Mouse (Mus musculus): Measurements from ENCODE around the gene Smoc1.

Smoc1 gene

DNA sequence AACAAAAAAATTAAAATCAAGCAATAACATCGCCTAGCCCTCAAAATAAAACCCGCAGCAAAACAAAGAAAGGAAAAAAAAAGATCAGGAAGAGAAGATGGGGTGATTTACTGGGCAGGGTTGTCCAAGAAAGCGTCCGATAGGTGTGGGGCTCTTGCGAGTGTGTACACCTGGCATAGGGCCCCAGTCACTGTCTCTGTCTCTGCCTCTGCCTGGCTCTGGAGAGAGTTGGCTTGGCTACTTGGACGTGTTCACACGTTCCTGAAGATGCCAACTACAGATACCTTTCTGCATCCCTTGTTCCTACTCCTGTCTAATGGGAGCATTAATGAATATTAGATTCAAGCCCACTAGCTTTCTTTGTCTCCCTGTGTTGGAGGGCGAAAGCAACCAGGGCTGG, 140.0 kb downstream of the Smoc1 start:
- DNase-seq (ENCODE audit: low read depth, low spot score) = no peak

DNA sequence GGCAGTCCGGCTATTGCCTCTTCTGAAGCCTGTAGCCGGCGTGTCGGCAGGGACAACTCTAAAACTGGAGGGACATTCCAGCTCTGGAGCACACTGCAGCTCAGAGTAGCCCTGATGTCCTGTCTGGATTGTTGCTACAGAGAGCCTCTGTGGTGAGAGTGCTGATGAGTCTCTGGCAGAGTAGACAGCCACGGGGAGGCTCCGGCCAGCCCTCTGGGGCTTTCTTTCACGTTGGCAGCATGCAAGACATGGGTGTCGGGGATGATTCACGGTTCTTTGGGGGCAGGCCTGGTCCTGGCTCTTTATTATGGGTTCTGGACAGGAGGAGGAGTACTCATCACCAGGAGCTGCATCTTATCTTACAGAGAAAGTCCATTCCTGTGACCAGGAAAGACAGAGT, 140.5 kb downstream of the Smoc1 start:
- no peak for DNase-seq (ENCODE audit: low read depth, low spot score)

DNA sequence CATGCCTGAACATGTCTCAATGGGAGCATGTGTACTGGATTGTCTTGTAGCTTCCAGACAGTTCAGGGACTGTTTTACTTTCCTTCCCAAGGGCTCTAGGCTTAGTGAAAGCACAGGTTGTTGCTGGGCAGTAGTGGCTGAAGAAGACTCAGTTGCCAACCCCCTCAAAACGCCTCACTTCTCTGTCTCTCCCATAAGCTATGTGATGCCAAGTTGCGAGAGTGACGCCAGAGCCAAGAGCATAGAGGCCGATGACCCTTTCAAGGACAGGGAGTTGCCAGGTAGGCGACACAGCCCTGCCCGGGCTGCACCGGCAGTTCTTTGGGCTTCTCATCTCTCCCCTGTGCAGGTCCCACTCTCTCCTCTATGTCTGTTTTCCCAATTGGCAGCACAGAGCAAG, 141.4 kb downstream of the Smoc1 start:
- no peak for DNase-seq (ENCODE audit: low read depth, low spot score)

DNA sequence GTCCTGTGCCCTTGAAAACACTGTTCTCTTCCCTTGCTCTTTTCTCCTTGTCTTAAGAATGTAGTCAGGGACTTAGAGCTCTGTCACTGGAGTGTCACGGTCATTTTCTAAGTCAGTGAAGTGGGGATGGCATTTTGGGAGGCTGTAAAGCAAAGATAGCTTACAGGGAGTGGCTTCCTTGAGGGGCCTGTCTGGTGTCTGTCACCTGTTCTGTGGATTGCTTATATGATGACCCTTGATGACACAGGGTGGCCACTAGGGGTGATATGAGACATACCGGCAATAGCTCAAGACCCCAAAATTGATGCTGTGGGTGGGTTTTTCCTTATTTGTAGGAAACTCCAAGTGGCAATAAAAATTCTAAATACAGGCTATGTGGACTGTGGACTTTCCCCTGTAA, 141.9 kb downstream of the Smoc1 start:
- DNase-seq (ENCODE audit: low read depth, low spot score) = no peak

DNA sequence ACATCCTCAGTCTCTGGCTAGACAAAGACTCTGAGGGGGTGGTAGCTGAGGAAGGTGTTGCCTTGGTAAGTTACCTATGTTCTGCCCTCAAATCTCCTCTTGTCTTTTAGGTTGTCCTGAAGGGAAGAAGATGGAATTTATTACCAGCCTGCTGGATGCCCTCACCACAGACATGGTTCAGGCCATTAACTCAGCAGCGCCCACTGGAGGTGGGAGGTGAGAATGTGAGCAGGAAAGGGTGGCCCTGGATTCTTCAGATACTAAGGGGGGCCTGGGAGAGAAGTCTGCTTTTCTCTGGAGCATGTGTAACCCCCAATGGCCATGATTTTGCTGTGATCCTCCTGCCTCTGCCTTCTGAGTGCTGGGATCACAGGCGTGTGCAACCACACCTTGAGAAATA, 143.5 kb downstream of the Smoc1 start:
- no peak for DNase-seq (ENCODE audit: low read depth, low spot score)

DNA sequence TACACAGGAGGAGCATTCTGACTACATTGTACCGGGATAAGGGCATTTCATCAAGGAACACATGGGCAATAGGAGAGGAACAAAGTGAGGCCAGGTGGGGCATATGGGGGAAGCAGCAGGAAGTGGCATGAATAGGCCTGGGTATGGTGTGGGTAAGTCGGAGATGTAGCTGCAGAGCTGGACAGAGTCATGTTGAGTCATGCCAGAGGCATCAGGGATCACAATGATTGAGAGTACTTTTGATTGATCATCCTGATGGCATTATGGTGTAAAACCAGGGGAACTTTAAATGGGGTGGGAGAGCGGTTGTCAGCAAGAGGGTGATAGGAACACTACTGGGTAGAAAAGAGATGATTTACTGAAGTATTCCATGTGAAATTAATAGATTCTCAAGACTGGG, 146.4 kb downstream of the Smoc1 start:
- no peak for DNase-seq (ENCODE audit: low read depth, low spot score)

DNA sequence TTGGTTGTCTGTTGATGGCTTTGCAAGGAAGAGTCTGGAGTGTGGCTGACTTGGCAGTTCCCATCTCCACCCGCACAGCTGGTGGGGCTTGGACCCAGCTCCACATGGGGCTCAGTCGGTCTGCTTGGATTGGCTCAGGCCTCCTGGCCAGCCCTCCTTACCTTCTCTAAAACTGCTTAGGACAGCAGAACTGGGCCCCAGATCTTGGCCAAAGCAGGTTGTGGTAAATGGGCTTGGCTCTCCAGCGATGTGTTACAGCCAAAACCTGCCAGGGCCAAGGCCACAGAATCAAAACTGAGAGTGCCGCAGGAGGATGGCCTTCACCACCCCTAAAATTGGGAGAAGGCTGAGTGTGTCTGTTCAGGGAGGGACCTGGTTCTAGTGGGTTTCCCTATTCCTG, 147.3 kb downstream of the Smoc1 start:
- no peak for DNase-seq (ENCODE audit: low read depth, low spot score)

DNA sequence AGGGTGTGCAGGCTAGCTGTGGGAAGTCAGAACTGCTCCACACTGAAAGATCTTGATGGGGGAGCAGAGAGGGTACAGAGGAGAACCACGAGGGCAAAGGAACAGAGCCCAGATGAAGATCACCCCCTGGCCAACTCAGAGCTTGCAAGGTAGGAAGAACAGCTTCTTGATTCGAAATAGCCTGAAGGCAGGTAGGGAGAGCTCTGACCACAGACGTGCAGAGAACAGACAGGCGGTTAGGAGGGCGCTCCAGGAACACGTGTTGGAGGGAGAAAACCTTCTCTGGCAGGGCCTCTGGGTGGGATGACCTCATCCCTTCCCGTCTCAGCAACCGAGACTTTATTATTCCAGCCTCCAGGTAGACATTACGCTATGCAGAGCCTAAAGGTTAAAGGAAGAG, 148.6 kb downstream of the Smoc1 start:
- no peak for DNase-seq (ENCODE audit: low read depth, low spot score)

DNA sequence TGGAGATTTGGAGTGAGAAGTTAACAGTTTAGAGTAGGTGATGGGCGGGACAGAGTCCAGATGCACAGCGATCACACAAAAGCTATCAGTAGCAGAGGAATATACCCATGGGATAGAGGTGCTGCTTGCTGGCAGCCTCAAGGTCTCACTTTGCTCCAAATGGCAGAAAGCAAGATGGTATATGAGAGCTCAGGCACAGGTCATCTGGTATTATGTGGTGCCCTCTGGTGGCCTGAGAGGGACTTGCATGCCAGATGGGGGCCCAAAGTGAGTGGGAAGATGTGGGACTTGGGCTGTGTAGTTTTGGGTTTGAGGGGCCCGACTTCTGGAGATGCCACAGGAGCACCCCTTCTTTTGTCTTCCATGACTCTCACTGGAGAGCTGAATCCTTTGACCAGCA, 155.5 kb downstream of the Smoc1 start:
- DNase-seq (ENCODE audit: low read depth, low spot score) = peak; percentile 20

DNA sequence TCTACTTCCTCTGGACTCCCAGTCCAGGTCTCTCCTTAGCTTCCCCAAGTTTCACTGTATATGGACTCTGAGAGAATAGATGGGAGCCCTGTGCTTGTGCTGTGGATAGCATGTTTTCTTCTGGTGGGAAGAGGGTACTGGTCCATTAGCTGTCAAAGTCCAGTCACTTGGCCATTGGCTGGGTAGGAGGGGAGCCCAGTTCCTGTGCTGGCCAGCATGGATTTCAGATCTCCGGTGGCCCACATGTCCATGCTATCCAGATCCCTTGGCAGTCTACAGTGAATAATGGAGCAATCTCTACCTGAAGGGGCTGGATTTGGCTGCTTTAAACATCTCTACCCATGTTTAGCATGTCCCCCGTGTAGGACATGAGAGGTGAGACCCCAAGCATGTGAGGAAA, 158.4 kb downstream of the Smoc1 start:
- DNase-seq (ENCODE audit: low read depth, low spot score) = no peak

DNA sequence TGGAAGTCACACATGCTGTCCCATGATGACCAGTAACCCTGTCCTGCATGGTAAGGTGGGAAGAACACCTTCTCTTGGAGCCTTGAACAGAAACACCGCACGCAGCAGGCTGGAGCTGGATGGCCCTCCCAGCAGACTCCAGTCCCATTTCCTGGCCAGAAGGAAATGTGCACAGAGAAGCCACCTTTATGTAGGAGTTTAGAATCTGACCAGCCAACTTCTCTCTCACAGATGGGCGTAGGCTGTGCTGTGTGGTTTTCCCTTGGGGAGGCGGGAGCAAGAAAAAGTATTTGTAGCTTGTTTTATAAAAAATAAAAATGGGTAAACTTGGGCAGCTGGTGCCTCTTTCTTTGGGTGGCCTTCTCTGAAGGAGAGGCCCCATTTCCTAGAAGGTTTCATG, 159.5 kb downstream of the Smoc1 start:
- DNase-seq (ENCODE audit: low read depth, low spot score) = no peak

DNA sequence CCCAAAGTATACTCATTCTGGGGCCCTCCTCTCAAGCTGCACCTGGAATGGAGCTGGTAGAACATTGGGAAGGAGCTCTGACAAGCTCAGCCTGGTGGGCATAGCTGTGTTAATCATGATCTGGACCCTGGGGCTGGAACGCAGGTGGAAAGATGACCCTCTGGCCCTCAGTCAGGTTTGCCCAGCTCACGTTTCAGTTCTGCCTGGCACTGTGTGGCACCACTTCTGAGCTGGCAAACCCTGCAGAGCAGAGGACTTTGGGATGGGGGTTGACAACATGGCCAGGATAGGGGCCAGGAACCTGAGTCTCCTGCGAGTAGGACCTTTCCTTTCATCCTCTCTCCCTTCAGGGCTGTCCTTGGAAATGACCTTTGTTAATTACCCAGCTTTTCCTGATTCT, 160.1 kb downstream of the Smoc1 start:
- no peak for DNase-seq (ENCODE audit: low read depth, low spot score)

DNA sequence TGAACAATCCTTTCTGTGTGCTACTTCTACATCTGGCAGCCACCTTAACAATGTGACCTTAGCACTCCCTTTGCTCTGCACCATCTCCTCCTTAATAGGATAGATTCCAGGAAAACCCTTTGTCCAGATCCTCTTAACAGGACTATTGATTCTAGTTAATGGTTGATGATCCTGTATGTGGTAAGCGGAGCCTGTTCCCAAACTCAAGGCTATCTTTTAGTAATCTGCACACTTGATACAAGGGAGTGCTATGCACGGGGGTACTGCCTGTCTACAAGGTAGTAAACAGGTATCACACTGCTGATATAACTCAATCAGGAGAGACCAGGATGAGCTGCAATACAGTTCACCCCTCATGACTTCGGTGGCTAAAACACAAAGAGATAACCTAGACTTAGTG, 161.8 kb downstream of the Smoc1 start:
- DNase-seq (ENCODE audit: low read depth, low spot score) = no peak

DNA sequence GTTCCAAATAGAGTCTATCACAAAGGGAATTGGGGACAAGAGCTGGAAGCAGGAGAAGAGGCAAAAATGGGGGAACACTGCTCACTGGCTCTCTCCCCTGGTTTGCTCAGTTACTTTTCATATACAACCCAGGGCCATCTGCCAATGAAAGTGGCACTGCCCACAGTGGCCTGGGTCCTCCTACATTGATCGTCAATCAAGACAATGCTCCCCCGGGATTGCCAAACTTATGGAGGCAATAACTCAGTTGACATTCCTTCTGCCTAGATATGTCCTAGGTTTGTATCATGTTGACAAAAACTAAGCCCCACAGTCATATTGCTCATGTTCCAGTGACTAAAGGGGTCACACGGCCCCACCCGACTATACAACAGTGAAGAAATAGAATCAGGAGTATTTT, 162.4 kb downstream of the Smoc1 start:
- no peak for DNase-seq (ENCODE audit: low read depth, low spot score)

DNA sequence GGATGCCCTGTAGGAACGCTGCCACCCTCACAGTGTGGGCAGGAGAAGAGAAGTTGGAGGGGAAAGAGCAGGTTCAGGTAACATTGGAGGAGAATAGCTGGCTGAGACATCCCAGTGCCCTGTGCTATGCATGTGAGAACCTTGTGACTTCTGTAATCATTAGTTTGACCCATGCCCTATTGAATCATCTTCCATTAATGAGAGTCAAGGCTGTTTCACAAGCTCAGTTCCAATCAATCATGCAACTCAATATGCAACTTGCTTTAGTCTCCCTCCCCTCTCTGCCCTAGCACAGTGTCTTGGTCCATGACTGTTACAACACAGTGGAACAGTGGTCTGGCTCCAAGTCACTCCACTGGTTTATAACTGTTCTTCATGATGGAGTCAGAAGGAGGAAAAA, 163.0 kb downstream of the Smoc1 start:
- DNase-seq (ENCODE audit: low read depth, low spot score) = no peak

DNA sequence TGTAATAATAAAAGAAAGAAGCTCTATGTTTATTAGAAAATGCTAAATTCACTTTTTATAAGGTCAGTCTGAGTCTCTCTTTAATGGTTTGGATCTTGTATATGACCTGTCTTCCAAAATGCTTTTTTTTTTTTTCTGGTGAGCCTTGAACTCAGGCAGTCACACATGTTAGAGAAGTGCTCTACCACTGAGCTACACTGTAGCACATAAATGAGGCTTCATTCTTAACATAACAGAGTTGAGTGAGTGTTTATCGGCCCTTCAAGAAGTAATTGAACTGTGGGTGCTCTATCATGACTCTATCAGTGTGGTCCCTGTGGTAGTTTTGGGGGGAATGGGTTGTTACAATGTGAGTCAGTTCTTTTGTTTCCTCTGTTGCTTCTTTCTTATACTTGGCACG, 167.4 kb downstream of the Smoc1 start:
- no peak for DNase-seq (ENCODE audit: low read depth, low spot score)

DNA sequence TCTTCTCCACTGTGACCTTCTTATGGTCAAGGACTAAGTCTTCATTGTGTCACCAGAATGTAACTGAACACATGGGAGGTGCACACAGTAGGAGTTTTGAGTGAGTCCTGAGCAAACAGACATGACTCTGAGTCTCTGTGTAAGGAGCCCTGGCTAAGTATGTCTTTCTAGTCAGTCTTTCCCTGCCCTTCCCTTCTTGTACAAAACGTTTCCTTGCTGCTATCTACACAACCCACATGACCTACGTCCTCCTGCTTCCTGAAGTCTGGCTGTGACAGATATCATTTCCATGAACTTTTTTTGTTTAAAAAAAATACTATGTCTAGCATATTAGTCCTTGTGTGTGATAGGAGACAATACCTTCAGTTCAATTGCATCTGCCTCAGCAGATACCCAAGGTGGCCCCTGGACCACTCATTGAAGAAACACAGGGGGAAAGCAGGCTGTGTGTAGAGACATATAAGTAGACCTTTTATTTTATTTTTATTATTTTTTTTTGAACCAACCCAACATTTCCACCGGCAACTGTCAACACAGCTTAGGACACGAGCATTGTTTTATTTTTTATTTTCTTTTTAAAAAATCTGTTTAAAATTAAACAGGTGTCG, 171.0 kb downstream of the Smoc1 start:
- no peak for DNase-seq (ENCODE audit: low read depth, low spot score)

DNA sequence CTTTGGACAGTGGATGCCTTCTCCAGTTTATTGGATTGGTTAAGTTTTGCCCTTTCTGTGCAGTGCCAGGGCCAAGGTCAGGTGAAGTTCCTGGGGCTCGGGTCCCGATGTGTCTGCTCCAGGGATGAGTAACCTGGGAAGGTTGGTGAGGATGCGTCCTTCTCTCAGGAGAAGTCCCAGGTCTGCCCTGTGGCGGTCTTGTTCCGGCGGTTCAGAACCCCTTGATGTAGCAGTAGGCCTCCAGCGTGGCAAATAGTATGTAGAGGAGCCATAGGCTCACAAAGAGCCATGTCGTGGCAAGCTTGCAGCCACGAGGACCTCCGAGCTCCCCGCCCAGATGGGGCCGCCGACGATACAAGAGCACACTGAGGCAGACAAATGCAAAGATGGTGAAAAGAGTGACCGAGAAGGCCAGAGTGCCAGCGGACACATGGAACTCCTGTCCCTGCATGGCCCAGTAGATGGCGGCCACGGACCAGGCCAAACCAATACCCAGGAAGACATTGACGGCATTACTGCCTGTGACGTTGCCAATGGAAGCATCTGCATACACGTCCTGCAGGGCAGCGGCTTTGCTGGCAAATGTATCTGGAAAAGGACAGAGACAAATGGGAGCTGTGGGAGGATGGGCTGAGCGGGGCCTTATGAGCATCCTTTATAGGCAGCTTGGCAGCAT, 172.8 kb downstream of the Smoc1 start:
- peak; percentile 56 for DNase-seq (ENCODE audit: low read depth, low spot score)

DNA sequence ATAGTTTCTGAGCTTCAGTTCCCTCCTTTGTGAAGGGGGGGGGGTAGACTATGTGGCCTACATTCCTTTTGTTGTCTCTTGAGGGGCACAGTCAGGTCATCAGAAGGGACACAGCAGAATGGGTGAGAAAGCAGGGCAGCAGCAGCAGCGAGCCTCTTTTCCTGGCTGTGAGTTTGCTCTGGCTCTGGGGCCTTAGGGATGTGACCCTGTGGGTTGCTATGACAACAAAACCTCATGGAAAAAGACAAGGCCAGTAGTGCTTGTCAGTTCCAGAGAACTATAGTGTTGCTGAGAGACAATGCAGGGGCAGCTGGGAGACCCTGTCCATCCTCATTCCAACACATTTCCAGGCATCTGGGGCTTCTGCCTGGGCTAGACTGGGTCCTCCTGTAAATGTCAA, 176.6 kb downstream of the Smoc1 start:
- no peak for DNase-seq (ENCODE audit: low read depth, low spot score)

DNA sequence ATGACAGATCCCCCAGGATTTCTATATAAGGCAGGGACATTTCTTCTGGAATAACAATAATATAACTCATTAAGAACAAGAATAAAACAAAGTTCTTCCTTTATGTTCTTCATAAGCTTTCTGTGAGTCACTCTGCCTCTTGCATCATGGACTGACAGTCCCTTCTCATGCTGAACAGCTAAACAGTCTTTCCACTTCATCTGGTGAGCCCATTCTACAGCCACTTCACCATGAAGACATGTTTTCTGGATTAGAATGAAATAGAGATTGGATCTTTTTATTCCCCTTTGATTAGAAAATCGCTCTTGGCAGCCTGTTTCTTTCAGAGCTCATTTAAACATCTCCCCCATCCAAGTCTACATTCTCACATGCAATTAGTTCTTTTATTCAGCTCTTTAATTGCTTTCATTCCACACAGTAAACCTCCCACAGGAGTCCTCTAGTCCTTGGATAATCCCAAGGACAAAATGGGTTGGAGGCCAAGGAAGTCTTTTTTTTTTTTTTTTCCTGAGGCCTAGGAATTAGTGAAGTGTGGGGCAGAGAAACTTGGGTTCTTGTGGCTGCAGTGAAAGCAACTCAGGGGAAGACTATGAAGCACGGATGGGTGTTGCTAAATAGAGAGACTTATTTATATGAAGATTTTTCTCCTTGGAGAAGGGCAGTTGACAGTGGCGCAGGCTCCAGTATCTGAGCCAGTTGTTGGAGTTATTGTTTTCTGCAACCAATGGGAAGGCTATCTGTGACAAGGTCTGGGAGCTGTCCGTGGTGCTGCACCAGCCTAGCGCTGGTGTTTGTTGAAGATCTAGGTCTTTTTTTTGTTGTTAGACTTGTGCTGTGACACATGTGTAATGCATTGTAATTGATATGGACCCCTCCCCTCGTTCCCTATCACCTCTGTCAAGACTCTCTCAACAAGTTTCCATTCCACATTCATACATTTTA, 179.3 kb downstream of the Smoc1 start:
- DNase-seq (ENCODE audit: low read depth, low spot score) = no peak

DNA sequence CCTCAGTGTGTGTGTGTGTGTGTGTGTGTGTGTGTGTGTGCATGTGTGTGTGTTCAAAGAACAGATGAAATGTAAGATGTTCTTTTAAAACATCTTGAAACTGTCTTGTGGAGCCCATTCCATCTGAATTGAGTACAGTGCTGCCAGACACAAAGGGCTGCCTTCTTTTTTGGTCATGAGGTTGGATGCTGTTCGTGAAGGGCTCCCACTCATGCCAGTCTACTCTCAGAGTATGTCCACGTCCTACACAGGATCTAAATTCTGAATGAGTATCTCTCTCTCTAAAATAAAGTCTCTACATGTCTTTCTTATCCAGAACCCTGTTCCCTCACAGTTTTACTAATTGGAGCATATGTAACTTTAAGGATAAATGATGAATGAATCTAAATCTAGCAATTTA, 182.0 kb downstream of the Smoc1 start:
- no peak for DNase-seq (ENCODE audit: low read depth, low spot score)

DNA sequence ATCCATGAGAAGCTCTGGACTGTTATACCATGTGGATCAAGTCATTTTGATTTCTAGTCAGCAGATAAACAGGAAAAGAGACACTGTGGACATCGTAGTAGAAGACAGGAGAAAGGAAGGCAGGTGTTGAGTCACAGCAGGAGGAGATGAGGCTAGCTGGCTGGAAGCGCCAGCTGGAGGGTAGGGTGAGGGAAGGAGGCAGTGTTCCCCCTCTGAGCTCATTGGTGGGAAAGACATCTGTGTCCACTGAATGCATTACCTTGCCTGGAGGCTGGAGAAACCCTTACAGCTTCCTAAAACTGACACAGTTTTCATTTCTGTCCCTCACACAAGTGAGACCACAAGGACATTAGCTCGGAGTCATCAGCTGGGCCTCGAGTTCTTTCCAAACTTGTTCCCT, 192.7 kb downstream of the Smoc1 start:
- no peak for DNase-seq (ENCODE audit: low read depth, low spot score)

DNA sequence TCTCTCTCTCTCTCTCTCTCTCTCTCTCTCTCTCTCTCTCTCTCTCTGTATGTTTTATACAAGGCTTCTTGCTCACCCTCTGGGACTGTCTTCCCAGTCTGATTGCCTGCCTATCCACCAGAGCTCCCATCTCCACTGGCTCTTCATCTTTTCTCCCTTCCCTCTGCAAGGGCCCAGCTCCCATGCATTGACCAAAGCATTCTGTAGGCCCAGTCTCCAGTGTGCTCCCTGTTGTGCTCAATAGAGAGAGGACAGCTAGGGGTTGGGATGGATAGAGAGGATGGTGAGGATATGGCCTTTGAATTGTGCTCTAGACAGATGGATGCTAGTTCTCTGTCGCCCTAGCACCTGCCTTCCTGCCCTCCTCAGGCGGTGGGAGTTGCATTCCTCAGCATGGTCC, 196.7 kb downstream of the Smoc1 start:
- no peak for DNase-seq (ENCODE audit: low read depth, low spot score)
